Mouse (Mus musculus) thymus, postnatal 36 days (tissue): ENCODE data around the gene Trex2.
A peak's percentile ranks its signal among the peaks of the same experiment; 100 is the strongest.
"Not testable (repeated sequence)": the region's sequence is repeated elsewhere in the genome, so short reads cannot be mapped to it uniquely, and the experiment has no call there.

Source experiments
- DNase-seq, 2 experiments: peaks; one replicate each; pipeline ENCODE4 v3.0.0; 2022; ENCODE audit warnings: mixed read lengths in 2 of 2

Gene Trex2

DNA sequence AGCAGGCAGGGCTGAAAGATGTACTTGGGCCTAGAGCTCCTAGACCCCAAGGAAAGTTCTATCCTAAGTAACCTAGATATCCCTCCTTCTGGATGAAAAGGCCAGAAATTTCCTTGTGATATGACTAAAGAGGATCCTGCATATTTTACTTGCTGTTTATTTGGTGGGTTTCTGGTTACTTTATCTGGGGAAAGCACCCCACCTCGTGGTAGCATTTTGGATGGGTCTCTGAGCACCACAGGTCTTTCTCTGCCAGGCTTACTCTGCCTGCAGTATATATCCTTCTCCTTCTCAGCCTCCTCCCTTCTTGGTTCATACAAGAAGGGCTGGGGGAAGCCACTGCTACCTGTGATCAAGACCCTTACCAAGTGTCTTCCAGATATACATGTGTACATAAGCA, 22.4 kb downstream of the Trex2 start:
- no peak for DNase-seq

DNA sequence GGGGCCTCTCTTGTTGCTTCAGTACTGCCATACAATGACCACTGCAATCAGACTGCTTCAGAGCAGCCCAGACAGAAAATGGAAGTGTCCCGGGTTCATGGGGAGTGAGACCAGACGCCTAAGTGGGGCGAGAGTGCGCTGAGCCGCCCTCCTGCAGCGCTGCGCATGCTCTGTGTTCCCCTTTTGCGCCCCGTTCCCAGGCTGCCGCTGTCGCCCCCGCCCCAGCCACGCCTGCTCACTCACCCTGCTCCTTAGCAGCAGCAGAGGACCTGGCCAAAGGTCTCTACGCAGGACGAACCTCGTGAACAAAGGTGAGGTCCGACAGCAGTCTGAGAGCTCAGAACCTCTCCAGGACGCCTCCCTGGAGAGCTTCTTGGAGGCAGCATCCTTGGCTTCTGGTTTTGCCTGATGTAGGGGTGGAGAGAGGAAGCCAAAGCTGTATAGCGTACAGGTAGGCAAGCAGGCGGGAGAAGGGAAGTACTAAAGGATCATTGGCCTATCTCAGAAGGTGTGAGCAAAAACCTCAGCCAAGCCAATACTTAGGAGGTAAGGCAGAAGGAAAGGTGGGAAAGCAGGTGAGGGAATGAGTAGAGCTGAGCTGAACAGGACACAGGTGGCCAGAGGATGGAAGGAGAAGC, 24.1 kb downstream of the Trex2 start, which contains the start of gene Zfp92:
Gene Zfp92 (plus strand): TSS at position 217 of the 638 bp plus-strand sequence.
- peak; percentile 29 for DNase-seq

DNA sequence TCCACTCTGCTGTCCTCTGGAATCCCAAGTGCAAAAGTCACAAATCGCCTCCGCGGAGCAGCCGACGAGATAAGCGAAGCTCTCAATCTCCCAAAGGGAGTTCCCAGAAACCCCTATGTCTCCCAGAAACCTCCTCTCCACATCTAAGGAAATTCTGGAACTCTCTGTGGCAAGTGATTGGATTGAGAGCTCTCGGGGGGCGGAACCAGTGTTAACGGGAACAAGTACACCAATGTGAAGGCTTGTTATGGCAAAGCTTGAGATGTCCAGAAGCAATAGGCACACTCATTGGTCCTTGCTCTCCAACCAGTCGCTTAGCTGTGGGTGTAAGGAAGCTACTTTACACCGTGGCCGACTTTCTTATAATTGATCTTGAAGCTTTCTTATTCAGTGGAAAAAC, 33.5 kb downstream of the Trex2 start:
- no peak for DNase-seq

DNA sequence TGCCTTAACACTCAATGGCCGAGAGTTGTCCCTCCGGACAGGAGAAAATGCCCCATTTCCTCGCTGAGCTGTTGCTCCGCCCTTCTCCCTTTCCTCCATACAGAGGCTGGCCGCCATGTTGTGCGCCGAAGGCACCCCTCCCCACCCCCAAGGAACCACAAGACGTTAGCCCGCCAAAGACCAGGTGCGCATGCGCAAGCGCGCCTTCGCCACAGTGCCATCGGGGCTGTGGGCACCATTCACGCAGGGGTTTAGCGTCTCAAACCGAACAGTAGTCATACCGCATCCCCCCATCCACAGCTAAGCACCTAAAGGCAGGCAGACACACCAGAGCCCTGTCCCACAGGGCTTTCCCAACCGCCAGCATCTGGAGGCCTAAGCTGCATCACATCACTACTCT, 34.2 kb downstream of the Trex2 start:
- DNase-seq, result no peak

DNA sequence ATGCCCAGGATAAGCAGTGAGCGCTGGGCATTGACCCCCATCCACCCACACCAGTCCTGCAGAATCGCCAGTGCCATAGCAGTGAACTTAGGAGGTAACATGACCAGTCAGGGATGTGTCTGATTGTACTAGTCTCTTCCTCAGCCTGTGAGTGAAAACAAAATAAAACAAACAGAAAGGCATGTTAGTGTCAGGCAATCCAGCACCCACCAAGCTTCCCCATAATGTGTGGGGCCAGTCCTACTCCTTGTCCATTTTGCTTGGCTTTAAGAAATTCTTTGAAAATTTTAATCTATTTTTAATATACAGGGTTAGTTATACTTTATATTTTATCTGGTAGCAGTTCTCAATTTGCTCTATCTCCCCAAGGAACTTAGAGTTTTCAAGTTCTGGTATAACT, 36.5 kb downstream of the Trex2 start, which contains the start of gene Gm18336:
Gene Gm18336 (minus strand): TSS at position 101 of the 400 bp plus-strand sequence.
- not testable (repeated sequence) for DNase-seq

DNA sequence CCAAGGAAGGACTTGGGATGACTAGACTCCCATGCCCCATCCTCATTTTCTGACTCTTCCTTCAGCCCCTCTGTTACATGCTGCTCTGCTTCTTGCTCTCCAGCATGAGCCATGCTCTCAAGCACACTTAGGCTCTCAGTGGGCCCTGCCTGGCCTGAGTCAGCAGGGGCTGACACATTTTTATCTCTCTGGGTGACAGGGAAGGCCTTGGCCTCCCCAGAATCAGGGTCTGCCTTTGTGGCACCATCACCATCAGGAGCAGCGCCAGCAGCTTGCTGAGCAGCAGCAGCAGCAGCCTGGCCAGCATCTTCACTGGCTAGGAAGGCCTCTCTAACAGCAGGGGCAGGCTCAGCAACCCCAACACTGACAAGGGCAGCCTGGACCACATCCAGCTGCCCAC, 38.7 kb downstream of the Trex2 start:
- DNase-seq, result no peak

DNA sequence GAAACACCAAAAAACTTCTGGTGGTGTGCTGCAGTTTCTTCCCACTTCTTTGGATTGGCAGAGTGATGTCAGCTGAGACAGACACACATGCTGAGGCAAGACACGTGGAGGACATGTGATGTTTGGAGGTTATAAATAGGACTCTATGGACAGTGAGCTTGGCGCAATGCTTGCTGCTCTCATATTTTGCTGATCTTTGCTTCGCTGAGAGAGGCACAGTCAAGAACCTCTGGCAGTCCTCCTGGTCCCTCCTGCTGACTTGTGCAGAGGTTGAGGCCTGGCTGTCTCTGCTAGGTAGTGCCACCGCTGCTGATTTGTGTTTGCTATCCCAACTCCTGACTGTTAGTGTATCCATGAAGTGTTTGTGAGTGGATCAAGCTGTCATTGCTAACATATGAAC, 43.7 kb downstream of the Trex2 start:
- DNase-seq, result no peak

DNA sequence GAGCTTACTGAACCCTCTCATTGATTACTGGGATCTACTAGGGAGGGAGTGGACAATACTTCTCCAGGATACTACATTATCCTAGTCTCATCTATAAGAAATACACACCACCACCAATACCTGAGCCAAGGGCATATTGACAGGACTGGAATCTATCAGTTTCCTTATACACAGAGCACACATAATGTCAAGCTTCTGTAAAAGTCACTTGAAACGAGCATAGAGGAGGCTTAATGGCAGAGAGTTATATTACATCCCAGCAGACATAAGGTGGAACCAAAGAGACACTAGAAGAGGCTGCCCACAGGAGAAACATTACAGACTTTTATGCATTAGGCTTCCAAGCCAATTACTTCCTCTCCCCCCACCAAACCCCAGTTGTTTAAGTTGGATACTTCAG, 50.2 kb downstream of the Trex2 start:
- DNase-seq, result no peak

DNA sequence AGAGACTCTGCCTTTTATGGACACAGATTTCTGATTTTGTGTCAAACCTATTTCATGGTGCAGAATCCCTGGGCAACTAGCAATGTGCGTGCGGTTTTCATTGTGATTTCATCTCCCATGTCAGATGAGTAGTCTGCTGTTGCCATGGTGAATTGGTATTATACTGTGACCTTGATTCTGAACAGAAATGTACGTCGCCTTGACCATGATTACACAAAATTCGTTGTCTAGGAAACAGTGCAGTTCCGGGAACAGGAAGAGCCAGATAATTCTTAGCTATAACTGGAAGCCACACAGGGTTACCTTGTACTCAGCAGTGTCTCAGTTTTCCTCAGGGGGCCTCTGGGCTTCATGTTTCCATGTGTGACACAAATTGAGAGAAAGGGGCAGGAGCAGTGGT, 50.7 kb downstream of the Trex2 start:
- DNase-seq, result no peak
